Comparison of ENCODE assay signal across 8 mouse cellular contexts in genomic region chr4:135205711-135206600, GRCm38 (mm10).
A peak's percentile ranks its signal among the peaks of the same experiment; 100 is the strongest.
DNase-seq lines count a peak whose midpoint lies in the region; ATAC-seq and TF ChIP-seq lines count a peak whose summit lies in the region.

No protein-coding gene starts in this region.

- whole genome bisulfite sequencing in forebrain, embryonic 16.5 days = 1% methylated on average over 47 of the region's 47 CpGs
- WGBS in lung, embryonic 14.5 days = 2% methylated on average over 47 of the region's 47 CpGs
- WGBS in olfactory bulb, adult 2 months = 4% methylated on average over 47 of the region's 47 CpGs
- 4% methylated on average over 47 of the region's 47 CpGs for WGBS in thymus, adult 2 months

- peaks cover 18% of the 10 kb centered on the region for H3K27me3 ChIP-seq in forebrain, embryonic 16.5 days (replicated peaks; ENCODE audit: control insufficient read depth, insufficient read depth, low read length)
- H3K27me3 ChIP-seq in lung, embryonic 14.5 days (ENCODE audit: insufficient read depth, low read length) = peaks cover 15% of the 10 kb centered on the region
- no peaks in the 10 kb centered on the region for H3K27me3 ChIP-seq in thymus, adult 2 months (ENCODE audit: control insufficient read depth, insufficient read depth, low read length)

- peak overlapping the region; percentile 84 for H3K4me2 ChIP-seq in forebrain, embryonic 16.5 days (ENCODE audit: low read length)
- H3K4me2 ChIP-seq in lung, embryonic 14.5 days = peak overlapping the region; percentile 80

- peak; percentile 97 for TF ChIP-seq CTCF in layer of hippocampus, adult 2 months (conservative IDR thresholded peaks at IDR 0.05)
- TF ChIP-seq CTCF in lung, embryonic 14.5 days (IDR thresholded peaks at IDR 0.05; ENCODE audit: low read depth) = peak; percentile 95
- peak; percentile 91 for TF ChIP-seq CTCF in olfactory bulb, adult 2 months (IDR thresholded peaks at IDR 0.05; ENCODE audit: insufficient read depth, low read depth, low read length)
- TF ChIP-seq CTCF in thymus, adult 2 months (IDR thresholded peaks at IDR 0.05; ENCODE audit: borderline replicate concordance, control insufficient read depth, extremely low read depth, insufficient read depth, low read length, poor library complexity) = peak; percentile 99

- peaks cover 11% of the 10 kb centered on the region for H3K4me1 ChIP-seq in forebrain, embryonic 16.5 days (replicated peaks; ENCODE audit: control insufficient read depth, insufficient read depth, low read length)
- no peaks in the 10 kb centered on the region; the same call in 1 of the 2 replicates for H3K4me1 ChIP-seq in lung, embryonic 14.5 days (ENCODE audit: insufficient read depth)
- H3K4me1 ChIP-seq in olfactory bulb, adult 2 months (ENCODE audit: control insufficient read depth, insufficient read depth, low read length) = peaks cover 12% of the 10 kb centered on the region
- peaks cover 35% of the 10 kb centered on the region for H3K4me1 ChIP-seq in thymus, adult 2 months (replicated peaks; ENCODE audit: control insufficient read depth, insufficient read depth, low read length)

- no peak for TF ChIP-seq POLR2A in olfactory bulb, adult 2 months (IDR thresholded peaks at IDR 0.05; ENCODE audit: insufficient read depth, low read depth, low read length)
- TF ChIP-seq POLR2A in thymus, adult 2 months (IDR thresholded peaks at IDR 0.05; ENCODE audit: control insufficient read depth, extremely low read depth, insufficient read depth, low read length, poor library complexity) = peak; percentile 42; the same call in 1 of the 2 replicates

- H3K36me3 ChIP-seq in forebrain, embryonic 16.5 days (ENCODE audit: control insufficient read depth, insufficient read depth) = no peaks in the 10 kb centered on the region
- H3K36me3 ChIP-seq in lung, embryonic 14.5 days (ENCODE audit: insufficient read depth) = no peaks in the 10 kb centered on the region
- no peaks in the 10 kb centered on the region for H3K36me3 ChIP-seq in thymus, adult 2 months (ENCODE audit: control insufficient read depth, insufficient read depth, low read length)

- peak overlapping the region; percentile 40 for H3K4me3 ChIP-seq in forebrain, embryonic 16.5 days (replicated peaks; ENCODE audit: low read length)
- peak overlapping the region; percentile 40 for H3K4me3 ChIP-seq in layer of hippocampus, adult 2 months
- peak overlapping the region; percentile 37 for H3K4me3 ChIP-seq in lung, embryonic 14.5 days (ENCODE audit: low read depth, low read length)
- H3K4me3 ChIP-seq in olfactory bulb, adult 2 months (ENCODE audit: insufficient read depth, low read depth, low read length) = peak overlapping the region; percentile 38
- H3K4me3 ChIP-seq in thymus, adult 2 months (ENCODE audit: control insufficient read depth, insufficient read depth, low read length) = peak overlapping the region; percentile 26

- H3K9me3 ChIP-seq in forebrain, embryonic 16.5 days (ENCODE audit: control insufficient read depth, low read length) = no peaks in the 10 kb centered on the region
- no peaks in the 10 kb centered on the region for H3K9me3 ChIP-seq in lung, embryonic 14.5 days (ENCODE audit: low read depth, low read length)

- peak; percentile 49 for ATAC-seq in forebrain, embryonic 16.5 days
- ATAC-seq in lung, embryonic 14.5 days (ENCODE audit: insufficient read depth) = peak; percentile 73

- peak; percentile 78 for DNase-seq in ES-CJ7 (ENCODE audit: low read depth, low spot score)
- DNase-seq in cerebellum, adult 11-12 months = peak; percentile 30
- peak; percentile 92 for DNase-seq in heart, postnatal 4 days
- DNase-seq in layer of hippocampus, adult 2 months (ENCODE audit: low spot score in 2 of 2) = peak; percentile 56 to 78
- peak; percentile 95 for DNase-seq in lung, embryonic 14.5 days
- DNase-seq in thymus, adult 2 months = peak; percentile 94

- no peak overlapping the region for H3K27ac ChIP-seq in forebrain, embryonic 16.5 days (ENCODE audit: low read length)
- H3K27ac ChIP-seq in layer of hippocampus, adult 2 months = no peak overlapping the region
- H3K27ac ChIP-seq in lung, embryonic 14.5 days (ENCODE audit: low read depth) = 0 out of 2 replicates have a peak overlapping the region, but pooled peaks have one; percentile 30
- H3K27ac ChIP-seq in olfactory bulb, adult 2 months (ENCODE audit: insufficient read depth, low read depth, low read length) = no peak overlapping the region
- H3K27ac ChIP-seq in thymus, adult 2 months (ENCODE audit: control insufficient read depth, insufficient read depth, low read length) = peak overlapping the region; percentile 48

- peak overlapping the region; percentile 41; the same call in 1 of the 2 replicates for H3K9ac ChIP-seq in forebrain, embryonic 16.5 days (replicated peaks; ENCODE audit: low read depth, low read length)
- peak overlapping the region; percentile 36 for H3K9ac ChIP-seq in lung, embryonic 14.5 days

Comparison
In these comparisons a context has a peak if more than half of its experiments do, and no peak if none do; other contexts are left out.
1. DNase-seq: peak in every context shown above with its lines; median percentile 95 in lung, embryonic 14.5 days; 94 in thymus, adult 2 months; 92 in heart, postnatal 4 days; 78 in ES-CJ7; 67 in layer of hippocampus, adult 2 months; 30 in cerebellum, adult 11-12 months.
2. H3K27ac ChIP-seq: peak in lung, embryonic 14.5 days (single experiment) and thymus, adult 2 months (single experiment); none in forebrain, embryonic 16.5 days (single experiment), layer of hippocampus, adult 2 months (single experiment) and olfactory bulb, adult 2 months (single experiment).
3. Peak in every context shown above with its lines, with median percentiles within 50 percentile points of each other: H3K4me3 ChIP-seq and CTCF ChIP-seq.